Comparison of ENCODE assay signal across 8 mouse cellular contexts in the genomic region with DNA sequence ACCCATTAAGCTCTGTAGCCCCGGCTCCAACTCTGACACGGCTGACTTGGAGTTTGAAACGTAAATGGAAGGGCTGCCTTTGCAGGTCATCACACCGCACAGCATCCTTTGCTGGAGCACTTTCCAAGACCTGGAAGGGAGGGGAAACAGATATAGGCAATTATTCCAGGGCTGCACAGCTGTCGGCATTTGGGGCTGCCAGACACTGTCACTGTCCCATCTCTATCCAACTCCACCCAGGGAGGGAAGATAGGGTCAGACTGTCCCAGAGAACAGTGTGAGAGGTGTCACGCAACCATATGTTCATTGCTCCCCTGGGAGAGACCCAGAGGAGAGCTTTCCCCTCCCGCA.
DNase-seq lines count a peak whose midpoint lies in the region; ATAC-seq lines count a peak whose summit lies in the region.

No protein-coding gene starts in this region.

- no peaks in the 10 kb centered on the region for H3K27me3 ChIP-seq in heart, embryonic 14.5 days (ENCODE audit: control insufficient read depth, insufficient read depth, low read length)
- peaks cover 18% of the 10 kb centered on the region for H3K27me3 ChIP-seq in embryonic facial prominence, embryonic 13.5 days
- no peaks in the 10 kb centered on the region for H3K27me3 ChIP-seq in hindbrain, embryonic 11.5 days (ENCODE audit: control insufficient read depth, insufficient read depth, low read length)
- H3K27me3 ChIP-seq in midbrain, embryonic 12.5 days: peaks cover 7% of the 10 kb centered on the region; the same call in 1 of the 2 replicates

- DNase-seq in heart, adult 8-10 months (ENCODE audit: low spot score): no peak
- DNase-seq in hindbrain, embryonic 11.5 days (ENCODE audit: low spot score): no peak
- no peak for DNase-seq in layer of hippocampus, adult 11-12 months (ENCODE audit: low spot score)
- no peak for DNase-seq in liver
- DNase-seq in gastrocnemius, postnatal 14 days: no peak

- H3K4me3 ChIP-seq in heart, embryonic 14.5 days (ENCODE audit: control insufficient read depth in 1 of 2, insufficient read depth in 1 of 2, low read depth in 1 of 2, low read length in 2 of 2): peak overlapping the region in 1 of 2 experiments; percentile 22; a peak in 2 of 4 replicates
- peak overlapping the region; percentile 22 for H3K4me3 ChIP-seq in embryonic facial prominence, embryonic 13.5 days
- peak overlapping the region; percentile 20 for H3K4me3 ChIP-seq in hindbrain, embryonic 11.5 days (ENCODE audit: low read depth, low read length)
- peak overlapping the region; percentile 29 for H3K4me3 ChIP-seq in midbrain, embryonic 12.5 days

- no peaks in the 10 kb centered on the region for H3K4me1 ChIP-seq in heart, embryonic 14.5 days (ENCODE audit: control insufficient read depth in 2 of 2, insufficient read depth in 2 of 2, low read length in 2 of 2)
- peaks cover 28% of the 10 kb centered on the region for H3K4me1 ChIP-seq in embryonic facial prominence, embryonic 13.5 days
- no peaks in the 10 kb centered on the region for H3K4me1 ChIP-seq in hindbrain, embryonic 11.5 days (replicated peaks; ENCODE audit: control insufficient read depth, insufficient read depth, low read length)
- H3K4me1 ChIP-seq in midbrain, embryonic 12.5 days: peaks cover 19% of the 10 kb centered on the region

- no peak overlapping the region for H3K27ac ChIP-seq in heart, embryonic 14.5 days (replicated peaks in 1 of 2; ENCODE audit: control insufficient read depth in 1 of 2, insufficient read depth in 1 of 2, low read depth in 2 of 2, low read length in 2 of 2)
- H3K27ac ChIP-seq in embryonic facial prominence, embryonic 13.5 days: no peak overlapping the region
- no peak overlapping the region for H3K27ac ChIP-seq in hindbrain, embryonic 11.5 days (ENCODE audit: low read depth, low read length)
- H3K27ac ChIP-seq in midbrain, embryonic 12.5 days (replicated peaks): no peak overlapping the region

- intact Hi-C loops in gastrocnemius, postnatal 14 days (cut with DNase I; ENCODE audit: low total_unique reads): no loop called here

- no peaks in the 10 kb centered on the region for H3K9me3 ChIP-seq in heart, embryonic 14.5 days (ENCODE audit: control insufficient read depth, low read length)
- H3K9me3 ChIP-seq in embryonic facial prominence, embryonic 13.5 days: no peaks in the 10 kb centered on the region
- H3K9me3 ChIP-seq in hindbrain, embryonic 11.5 days (ENCODE audit: control insufficient read depth, low read length): no peaks in the 10 kb centered on the region
- H3K9me3 ChIP-seq in midbrain, embryonic 12.5 days: no peaks in the 10 kb centered on the region

- no peaks in the 10 kb centered on the region for H3K36me3 ChIP-seq in heart, embryonic 14.5 days (ENCODE audit: control insufficient read depth, insufficient read depth, low read length)
- H3K36me3 ChIP-seq in embryonic facial prominence, embryonic 13.5 days: no peaks in the 10 kb centered on the region
- no peaks in the 10 kb centered on the region for H3K36me3 ChIP-seq in hindbrain, embryonic 11.5 days (ENCODE audit: control insufficient read depth, insufficient read depth, low read length)
- H3K36me3 ChIP-seq in midbrain, embryonic 12.5 days: no peaks in the 10 kb centered on the region

- 35% methylated on average over 7 of the region's 7 CpGs for WGBS in heart, embryonic 14.5 days
- WGBS in embryonic facial prominence, embryonic 13.5 days: 19% methylated on average over 7 of the region's 7 CpGs
- WGBS in hindbrain, embryonic 11.5 days: 23% methylated on average over 7 of the region's 7 CpGs
- WGBS in midbrain, embryonic 12.5 days: 17% methylated on average over 7 of the region's 7 CpGs

- peak overlapping the region; percentile 61 for H3K4me2 ChIP-seq in heart, embryonic 14.5 days (ENCODE audit: low read length)
- H3K4me2 ChIP-seq in embryonic facial prominence, embryonic 13.5 days: peak overlapping the region; percentile 62
- H3K4me2 ChIP-seq in hindbrain, embryonic 11.5 days (replicated peaks; ENCODE audit: low read depth, low read length): peak overlapping the region; percentile 30
- H3K4me2 ChIP-seq in midbrain, embryonic 12.5 days (replicated peaks): peak overlapping the region; percentile 46

- ATAC-seq in heart, embryonic 14.5 days (ENCODE audit: insufficient number of reproducible peaks, insufficient read depth, low FRiP score, low read depth): no peak
- ATAC-seq in embryonic facial prominence, embryonic 13.5 days (ENCODE audit: insufficient number of reproducible peaks, insufficient read depth, low FRiP score, low TSS enrichment, low read depth): no peak
- ATAC-seq in hindbrain, embryonic 11.5 days (ENCODE audit: low FRiP score): peak; percentile 70
- ATAC-seq in midbrain, embryonic 12.5 days (ENCODE audit: low FRiP score, low read depth): peak; percentile 64

- H3K9ac ChIP-seq in heart, embryonic 14.5 days (ENCODE audit: low read length): peak overlapping the region; percentile 50
- peak overlapping the region; percentile 36; the same call in 1 of the 2 replicates for H3K9ac ChIP-seq in embryonic facial prominence, embryonic 13.5 days
- no peak overlapping the region for H3K9ac ChIP-seq in hindbrain, embryonic 11.5 days (ENCODE audit: low read depth, low read length)
- no peak overlapping the region for H3K9ac ChIP-seq in midbrain, embryonic 12.5 days (replicated peaks)

Comparison
In these comparisons a context has a peak if more than half of its experiments do, and no peak if none do; other contexts are left out.
1. ATAC-seq: peak in hindbrain, embryonic 11.5 days (single experiment) and midbrain, embryonic 12.5 days (single experiment); none in heart, embryonic 14.5 days (single experiment) and embryonic facial prominence, embryonic 13.5 days (single experiment).
2. H3K9ac ChIP-seq: peak in heart, embryonic 14.5 days (single experiment) and embryonic facial prominence, embryonic 13.5 days (single experiment); none in hindbrain, embryonic 11.5 days (single experiment) and midbrain, embryonic 12.5 days (single experiment).
3. Peak in every context shown above with its lines, with median percentiles within 50 percentile points of each other: H3K4me2 ChIP-seq.